Mouse (Mus musculus): ENCODE measurements around the gene Slc38a6. TPM values are rescaled to one million over a fixed set of nuclear protein-coding genes. Genes with fewer than 3 reads are reported as not detected.

The Slc38a6 gene
- polyA plus RNA-seq, 1 experiment from 2014 or later, result 10.1 TPM

GRCm38 (mm10) chr12:73350982-73351381, 64.4 kb downstream of the Slc38a6 start:
- Histone ChIP-seq H3K27ac (no peak overlapping the region; the same call in 1 of the 2 replicates), H3K27me3 (ENCODE audit: insufficient read depth, poor library complexity, severe bottlenecking) (no peaks in the 10 kb centered on the region), H3K9me3 (no peaks in the 10 kb centered on the region), H3K4me3 (no peak overlapping the region), H3K4me1 (replicated peaks) (peaks cover 22% of the 10 kb centered on the region), H3K36me3 (no peaks in the 10 kb centered on the region)
- WGBS, result 22% methylated on average over 9 of the region's 9 CpGs
- peak; percentile 38 for DNase-seq (ENCODE audit: low spot score)

- Histone ChIP-seq H3K4me3 (no peak overlapping the region), H3K4me1 (replicated peaks) (peaks cover 22% of the 10 kb centered on the region), H3K27ac (no peak overlapping the region; the same call in 1 of the 2 replicates), H3K27me3 (ENCODE audit: insufficient read depth, poor library complexity, severe bottlenecking) (no peaks in the 10 kb centered on the region), H3K9me3 (no peaks in the 10 kb centered on the region), H3K36me3 (no peaks in the 10 kb centered on the region)
- WGBS, result 78% methylated on average over 14 of the region's 14 CpGs
- DNase-seq (ENCODE audit: low spot score), result no peak
Measured at GRCm38 (mm10) chr12:73351746-73352145, 65.2 kb downstream of the Slc38a6 start.

DNA sequence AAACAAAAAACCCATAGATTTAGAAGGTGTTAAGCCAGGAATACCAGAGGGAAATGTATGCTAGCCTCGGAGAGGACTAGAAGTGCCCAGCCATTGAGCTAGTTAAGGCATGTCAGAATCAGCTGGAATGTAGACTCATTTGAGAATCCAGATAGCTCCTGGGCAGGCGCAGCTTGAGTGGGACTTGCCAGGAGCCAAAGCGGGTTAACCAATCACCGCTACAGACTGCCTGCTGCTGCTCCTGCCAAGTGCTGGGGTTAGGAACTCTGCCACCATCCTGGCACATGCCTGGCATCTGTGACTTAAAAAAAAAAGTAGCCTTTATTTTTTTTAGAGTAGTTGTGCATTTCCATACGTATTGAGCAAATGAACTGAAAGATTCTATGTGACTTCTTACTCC, 66.8 kb downstream of the Slc38a6 start:
- 90% methylated on average over 5 of the region's 5 CpGs for WGBS
- DNase-seq (ENCODE audit: low spot score), result no peak
- H3K9me3 ChIP-seq, result no peaks in the 10 kb centered on the region
- no peak overlapping the region for H3K4me3 ChIP-seq
- H3K27ac ChIP-seq, result no peak overlapping the region
- H3K27me3 ChIP-seq (ENCODE audit: insufficient read depth, poor library complexity, severe bottlenecking), result no peaks in the 10 kb centered on the region
- H3K4me1 ChIP-seq (replicated peaks), result peaks cover 31% of the 10 kb centered on the region
- H3K36me3 ChIP-seq, result 0 out of 2 replicates have a peak, but pooled peaks cover 6% of the 10 kb centered on the region

- Histone ChIP-seq H3K4me1 (replicated peaks) (peaks cover 31% of the 10 kb centered on the region), H3K4me3 (no peak overlapping the region), H3K36me3 (0 out of 2 replicates have a peak, but pooled peaks cover 6% of the 10 kb centered on the region), H3K9me3 (no peaks in the 10 kb centered on the region), H3K27me3 (ENCODE audit: insufficient read depth, poor library complexity, severe bottlenecking) (no peaks in the 10 kb centered on the region), H3K27ac (no peak overlapping the region)
- no peak for DNase-seq (ENCODE audit: low spot score)
- 75% methylated on average over 4 of the region's 4 CpGs for WGBS
Measured at GRCm38 (mm10) chr12:73354521-73354920, 67.9 kb downstream of the Slc38a6 start.

- Histone ChIP-seq H3K4me1 (replicated peaks) (peaks cover 31% of the 10 kb centered on the region), H3K4me3 (no peak overlapping the region), H3K27ac (0 out of 2 replicates have a peak overlapping the region, but pooled peaks have one; percentile 35), H3K27me3 (ENCODE audit: insufficient read depth, poor library complexity, severe bottlenecking) (no peaks in the 10 kb centered on the region), H3K9me3 (no peaks in the 10 kb centered on the region), H3K36me3 (0 out of 2 replicates have a peak, but pooled peaks cover 6% of the 10 kb centered on the region)
- WGBS, result 64% methylated on average over 14 of the region's 14 CpGs
- no peak for DNase-seq (ENCODE audit: low spot score)
Measured at GRCm38 (mm10) chr12:73355084-73355775, 68.7 kb downstream of the Slc38a6 start.

DNA sequence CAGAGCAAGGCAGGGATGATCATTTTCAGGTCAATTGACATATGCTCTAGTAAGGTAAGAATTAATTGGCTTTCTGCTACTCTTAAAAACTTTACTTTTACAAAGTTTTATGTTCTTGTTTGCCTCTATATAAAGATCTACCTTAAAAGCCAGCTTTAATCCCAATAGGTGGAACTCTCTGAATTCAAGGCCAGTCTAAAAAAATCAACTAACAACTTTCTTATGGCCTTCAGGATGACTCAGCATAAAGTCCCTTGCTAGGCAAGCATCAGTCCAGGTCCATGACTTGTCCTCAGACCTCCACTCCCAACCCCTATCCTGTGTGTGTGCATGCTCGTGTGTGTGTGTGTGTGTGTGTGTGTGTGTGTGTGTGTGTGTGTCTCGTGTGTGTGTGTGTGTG, 70.1 kb downstream of the Slc38a6 start:
- Histone ChIP-seq H3K9me3 (no peaks in the 10 kb centered on the region), H3K27ac (no peak overlapping the region), H3K4me1 (replicated peaks) (peaks cover 18% of the 10 kb centered on the region; the same call in 1 of the 2 replicates), H3K27me3 (ENCODE audit: insufficient read depth, poor library complexity, severe bottlenecking) (no peaks in the 10 kb centered on the region), H3K36me3 (0 out of 2 replicates have a peak, but pooled peaks cover 6% of the 10 kb centered on the region), H3K4me3 (no peak overlapping the region)
- 85% methylated on average over 2 of the region's 2 CpGs for WGBS
- DNase-seq (ENCODE audit: low spot score), result peak; percentile 1

DNA sequence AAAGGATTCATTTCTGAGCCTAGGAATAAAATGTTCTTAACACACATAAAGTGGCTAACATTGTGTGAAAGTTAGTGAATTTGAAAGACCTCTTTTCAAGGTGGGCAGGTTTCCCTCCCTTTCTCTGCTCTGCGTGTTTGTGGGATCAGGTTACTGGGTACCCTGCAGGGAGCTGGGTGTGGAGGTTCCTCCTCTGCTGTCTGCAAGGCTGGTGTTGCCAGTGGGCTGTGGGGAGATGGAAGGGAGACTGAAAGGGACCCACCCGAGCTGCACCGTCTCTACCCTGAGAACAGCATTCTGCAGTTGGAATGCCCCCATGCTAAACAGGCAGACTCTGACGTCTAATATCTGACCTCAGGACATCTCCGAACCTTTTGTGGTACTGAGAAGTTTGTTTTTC, 70.7 kb downstream of the Slc38a6 start:
- no peak for DNase-seq (ENCODE audit: low spot score)
- H3K4me3 ChIP-seq, result no peak overlapping the region
- H3K36me3 ChIP-seq, result 0 out of 2 replicates have a peak, but pooled peaks cover 6% of the 10 kb centered on the region
- no peaks in the 10 kb centered on the region for H3K9me3 ChIP-seq
- peaks cover 16% of the 10 kb centered on the region; the same call in 1 of the 2 replicates for H3K4me1 ChIP-seq (replicated peaks)
- H3K27ac ChIP-seq, result no peak overlapping the region
- 45% methylated on average over 5 of the region's 5 CpGs for WGBS
- H3K27me3 ChIP-seq (ENCODE audit: insufficient read depth, poor library complexity, severe bottlenecking), result no peaks in the 10 kb centered on the region

GRCm38 (mm10) chr12:73357736-73358135, 71.2 kb downstream of the Slc38a6 start:
- Histone ChIP-seq H3K36me3 (0 out of 2 replicates have a peak, but pooled peaks cover 6% of the 10 kb centered on the region), H3K9me3 (no peaks in the 10 kb centered on the region), H3K4me3 (no peak overlapping the region), H3K27ac (no peak overlapping the region), H3K4me1 (replicated peaks) (peaks cover 16% of the 10 kb centered on the region; the same call in 1 of the 2 replicates), H3K27me3 (ENCODE audit: insufficient read depth, poor library complexity, severe bottlenecking) (no peaks in the 10 kb centered on the region)
- 89% methylated on average over 3 of the region's 3 CpGs for WGBS
- DNase-seq (ENCODE audit: low spot score), result no peak

- H3K9me3 ChIP-seq, result no peaks in the 10 kb centered on the region
- H3K36me3 ChIP-seq, result 0 out of 2 replicates have a peak, but pooled peaks cover 6% of the 10 kb centered on the region
- WGBS, result 94% methylated on average over 2 of the region's 2 CpGs
- H3K27ac ChIP-seq, result no peak overlapping the region
- H3K4me1 ChIP-seq (replicated peaks), result peaks cover 16% of the 10 kb centered on the region; the same call in 1 of the 2 replicates
- no peak for DNase-seq (ENCODE audit: low spot score)
- no peak overlapping the region for H3K4me3 ChIP-seq
- no peaks in the 10 kb centered on the region for H3K27me3 ChIP-seq (ENCODE audit: insufficient read depth, poor library complexity, severe bottlenecking)
Measured at GRCm38 (mm10) chr12:73358640-73359039, 72.1 kb downstream of the Slc38a6 start.

GRCm38 (mm10) chr12:73359520-73359919, 72.9 kb downstream of the Slc38a6 start:
- H3K4me3 ChIP-seq, result no peak overlapping the region
- H3K4me1 ChIP-seq (replicated peaks), result peaks cover 14% of the 10 kb centered on the region; the same call in 1 of the 2 replicates
- no peaks in the 10 kb centered on the region for H3K27me3 ChIP-seq (ENCODE audit: insufficient read depth, poor library complexity, severe bottlenecking)
- H3K27ac ChIP-seq, result no peak overlapping the region
- 0 out of 2 replicates have a peak, but pooled peaks cover 6% of the 10 kb centered on the region for H3K36me3 ChIP-seq
- 82% methylated on average over 4 of the region's 4 CpGs for WGBS
- H3K9me3 ChIP-seq, result no peaks in the 10 kb centered on the region
- no peak for DNase-seq (ENCODE audit: low spot score)

- DNase-seq (ENCODE audit: low spot score), result no peak
- H3K36me3 ChIP-seq, result 0 out of 2 replicates have a peak, but pooled peaks cover 6% of the 10 kb centered on the region
- H3K27ac ChIP-seq, result no peak overlapping the region
- H3K4me3 ChIP-seq, result no peak overlapping the region
- WGBS, result 80% methylated on average over 11 of the region's 11 CpGs
- no peaks in the 10 kb centered on the region for H3K27me3 ChIP-seq (ENCODE audit: insufficient read depth, poor library complexity, severe bottlenecking)
- H3K4me1 ChIP-seq (replicated peaks), result 0 out of 2 replicates have a peak, but pooled peaks cover 9% of the 10 kb centered on the region
- no peaks in the 10 kb centered on the region for H3K9me3 ChIP-seq
Measured at GRCm38 (mm10) chr12:73361201-73361600, 74.6 kb downstream of the Slc38a6 start.

- Histone ChIP-seq H3K9me3 (no peaks in the 10 kb centered on the region), H3K27me3 (ENCODE audit: insufficient read depth, poor library complexity, severe bottlenecking) (no peaks in the 10 kb centered on the region), H3K4me3 (no peak overlapping the region), H3K36me3 (no peaks in the 10 kb centered on the region), H3K4me1 (replicated peaks) (peaks cover 12% of the 10 kb centered on the region), H3K27ac (no peak overlapping the region)
- WGBS, result 86% methylated on average over 6 of the region's 6 CpGs
- DNase-seq (ENCODE audit: low spot score), result no peak
Measured at GRCm38 (mm10) chr12:73363401-73363800, 76.8 kb downstream of the Slc38a6 start.

DNA sequence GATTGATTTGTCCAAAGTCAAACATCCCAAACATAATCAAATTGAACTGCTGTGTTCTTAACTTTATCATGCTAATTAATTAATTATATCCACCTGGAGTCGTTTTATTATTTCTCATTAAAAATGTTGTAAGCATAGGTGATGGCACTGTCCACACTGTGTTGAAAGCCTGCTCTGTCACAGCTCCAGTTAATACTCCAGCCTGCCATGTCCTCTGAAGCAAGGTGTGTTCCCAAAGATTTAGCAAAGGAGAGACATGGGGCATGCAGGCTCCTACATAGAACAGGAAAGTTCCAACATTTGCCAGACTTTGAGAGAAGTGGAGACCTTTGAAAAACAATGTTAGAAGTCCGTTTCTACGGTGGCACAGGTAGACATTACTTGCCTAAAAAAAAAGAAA, 77.4 kb downstream of the Slc38a6 start:
- H3K36me3 ChIP-seq, result no peaks in the 10 kb centered on the region
- no peaks in the 10 kb centered on the region for H3K9me3 ChIP-seq
- 90% methylated on average over 3 of the region's 3 CpGs for WGBS
- no peak overlapping the region for H3K4me3 ChIP-seq
- no peak for DNase-seq (ENCODE audit: low spot score)
- peaks cover 12% of the 10 kb centered on the region for H3K4me1 ChIP-seq (replicated peaks)
- H3K27ac ChIP-seq, result no peak overlapping the region
- H3K27me3 ChIP-seq (ENCODE audit: insufficient read depth, poor library complexity, severe bottlenecking), result no peaks in the 10 kb centered on the region
